Mouse (Mus musculus) heart, postnatal 25 days (tissue): ENCODE data around the gene Rnf152. TPM values are rescaled to one million over a fixed set of nuclear protein-coding genes. Genes with fewer than 3 reads are reported as not detected.

Experiments
- DNase-seq: peaks from one replicate; pipeline ENCODE4 v3.0.0; 2022; ENCODE audit warnings: low spot score
- intact Hi-C: fragments of 180-260 bp; cut with DNase I; formaldehyde crosslinking; loops from one replicate; pipeline ENCODE4 v1.15.1; 2025
- total RNA-seq, 2 experiments: library from RNA; stranded (reverse); gene quantifications; 2 replicates each; pipeline ENCODE4 v1.2.3; 2021

The Rnf152 gene
- total RNA-seq, 2 experiments from 2014 or later, result 1.4 to 1.5 TPM

- intact Hi-C loops, result no loop called here
These were observed 113.0 kb downstream of the Rnf152 start for GRCm38 (mm10) chr1:105243359-105244142.

GRCm38 (mm10) chr1:105240185-105240584 lies 116.3 kb downstream of the Rnf152 start:
- intact Hi-C loops, result no loop called here
- no peak for DNase-seq

More at GRCm38 (mm10) chr1:105243359-105244142, 113.0 kb downstream of the Rnf152 start:
- DNase-seq, result no peak
